Mouse (Mus musculus) liver, adult 10 weeks (tissue): Measurements from ENCODE around the gene Fhl4. TPM values are rescaled to one million over a fixed set of nuclear protein-coding genes. Genes with fewer than 3 reads are reported as not detected.

Source experiments
- polyA plus RNA-seq: library from polyadenylated mRNA; stranded (reverse); fragments of 350-450 nt; fragmentation: Illumina TruSeq; extraction: RNeasy Lipid Tissue Mini Kit (QIAGEN cat#74804); gene quantifications from one replicate; pipeline ENCODE4 v1.2.3, GENCODE M21; 2014; ENCODE audit warnings: low read depth, low replicate concordance

The Fhl4 gene
- polyA plus RNA-seq: 0.48 TPM

GRCm38 (mm10) chr10:85102247-85103084 lies at the start of gene Fhl4, which contains the start of gene Tmem263:
TSS of gene Fhl4 (minus strand) at chr10:85102495.
TSS of gene Tmem263 (plus strand) at chr10:85102627.

GRCm38 (mm10) chr10:85127395-85128287 lies 25.3 kb upstream of the Fhl4 start, which contains the start of gene Mterf2:
TSS of gene Mterf2 (minus strand) at chr10:85128027.

Other genes with a start within 250 kb of the Fhl4 start
- 13.0 TPM for gene Ric8b, start 184.9 kb downstream of the Fhl4 start, polyA plus RNA-seq
- 12.1 TPM for gene Tmem263, start 132 bp upstream of the Fhl4 start, polyA plus RNA-seq
- 13.3 TPM for gene Mterf2, start 25.5 kb upstream of the Fhl4 start, polyA plus RNA-seq
- gene Cry1, start 82.6 kb upstream of the Fhl4 start, polyA plus RNA-seq: 10.8 TPM